Mouse (Mus musculus) WW6 (cell line): ENCODE results near the gene Alox12b.

Experiments used
- DNase-seq: peaks from one replicate; pipeline ENCODE4 v3.0.0-alpha.2; 2013; ENCODE audit warnings: low read depth, low spot score

Alox12b gene

DNA sequence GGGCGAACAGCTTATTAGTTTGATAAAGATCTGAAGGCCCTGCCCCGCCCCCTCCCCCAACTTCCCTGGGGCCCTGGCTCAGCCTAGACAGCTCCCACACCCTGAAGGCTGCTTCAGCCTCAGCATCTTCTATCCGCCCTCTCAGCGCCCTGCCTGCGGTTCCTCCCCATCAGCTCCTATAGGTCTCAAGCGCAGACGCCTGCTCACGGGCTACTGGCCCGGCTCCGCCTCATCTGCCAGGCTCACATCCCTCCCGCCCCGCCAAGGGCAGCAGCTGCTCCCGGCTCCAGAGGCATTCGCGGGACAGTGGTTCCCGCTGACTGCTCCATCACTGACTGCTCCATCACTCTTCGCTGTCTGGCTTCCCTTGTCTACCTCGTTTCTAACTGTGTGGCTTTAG is at the start of gene Alox12b:
Gene Alox12b (plus strand): TSS at position 190 of the 400 bp plus-strand sequence.
- no peak for DNase-seq

DNA sequence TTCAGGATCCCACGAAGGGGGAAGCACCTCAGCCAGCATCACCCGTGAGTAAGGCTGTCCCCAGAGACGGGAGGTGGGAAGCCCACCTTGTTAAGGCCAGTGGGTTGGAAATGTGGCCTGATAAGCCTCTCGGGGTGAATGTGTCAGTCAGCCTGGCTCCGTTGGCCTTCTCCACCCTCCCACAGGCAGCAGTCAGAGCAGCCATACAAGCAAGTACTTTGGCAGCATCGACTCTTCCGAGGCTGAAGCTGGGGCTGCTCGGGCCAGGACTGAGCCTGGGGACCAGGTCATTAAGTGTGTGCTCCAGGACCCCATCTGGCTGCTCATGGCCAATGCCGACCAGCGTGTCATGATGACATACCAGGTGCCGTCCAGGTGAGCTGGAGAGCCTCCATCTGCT is 49.1 kb upstream of the Alox12b start:
- no peak for DNase-seq

DNA sequence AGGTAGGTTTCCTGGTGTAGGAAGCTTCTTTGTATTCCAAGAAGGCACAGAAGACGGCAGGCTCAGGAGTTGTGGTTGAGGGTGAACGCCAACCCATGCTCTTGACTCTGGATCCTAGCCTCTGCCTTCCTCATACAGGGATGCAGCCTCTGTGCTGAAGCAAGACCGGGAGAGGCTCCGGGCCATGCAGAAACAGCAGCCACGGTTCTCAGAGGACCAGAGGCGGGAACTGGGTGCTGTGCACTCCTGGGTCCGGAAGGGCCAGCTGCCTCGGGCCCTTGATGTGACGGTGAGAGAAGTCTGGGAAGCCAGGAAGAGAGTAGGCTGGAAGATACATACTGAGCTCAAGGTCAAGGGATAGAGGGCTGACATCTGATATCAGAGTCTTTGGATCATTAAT is 48.6 kb upstream of the Alox12b start:
- no peak for DNase-seq

- no peak for DNase-seq
Measured at GRCm38 (mm10) chr11:69109032-69109900, 47.5 kb upstream of the Alox12b start.

DNA sequence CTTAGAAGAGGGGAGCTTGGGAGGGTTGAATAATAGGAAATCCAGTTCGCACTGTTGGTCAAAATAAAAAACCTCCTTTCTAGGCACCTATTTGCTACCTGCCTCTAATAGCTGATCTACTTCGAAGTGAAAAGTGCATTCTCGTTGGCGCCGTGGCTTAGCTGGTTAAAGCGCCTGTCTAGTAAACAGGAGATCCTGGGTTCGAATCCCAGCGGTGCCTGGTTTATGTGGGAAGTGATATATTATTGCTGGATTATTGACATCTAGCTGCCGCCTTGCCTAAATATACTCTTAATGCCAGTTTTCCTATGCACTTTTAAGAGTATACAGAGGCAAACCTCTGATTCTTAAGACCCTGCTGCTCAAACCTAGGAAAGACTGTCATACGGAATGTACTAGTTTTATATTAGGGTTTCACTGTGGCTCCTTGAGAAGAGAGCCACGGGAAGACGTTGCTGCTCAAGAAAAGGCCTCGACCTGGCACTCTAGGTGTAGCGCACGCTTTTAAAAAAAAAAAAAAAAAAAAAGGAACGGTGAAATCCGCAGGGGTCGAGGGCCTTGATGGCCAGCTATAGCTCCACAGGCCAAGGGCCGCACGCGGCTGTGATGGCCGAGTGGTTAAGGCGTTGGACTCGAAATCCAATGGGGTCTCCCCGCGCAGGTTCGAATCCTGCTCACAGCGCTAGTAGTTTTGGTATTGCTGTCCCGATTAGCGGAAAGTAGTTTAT is 46.3 kb upstream of the Alox12b start:
- no peak for DNase-seq

GRCm38 (mm10) chr11:69111051-69111810 is 45.6 kb upstream of the Alox12b start:
- DNase-seq: no peak

DNA sequence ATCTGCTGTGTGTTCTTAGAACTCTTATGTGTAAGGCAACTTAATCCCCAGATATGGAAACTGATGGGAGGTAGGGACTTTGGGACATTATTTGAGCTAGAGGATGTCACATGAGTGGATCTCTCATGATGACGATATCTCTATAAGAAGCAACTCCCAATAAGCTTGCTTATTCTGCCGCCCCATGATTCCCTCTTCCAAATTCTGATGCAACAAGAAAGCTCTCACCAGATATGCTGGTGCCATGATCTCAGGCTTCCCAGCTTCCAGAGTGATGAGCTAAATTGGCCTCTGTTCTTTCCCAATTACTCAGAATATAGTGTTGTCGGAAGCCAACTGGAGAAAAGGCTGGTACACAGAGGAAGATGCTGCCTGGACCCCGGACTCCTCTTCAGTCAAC is 44.9 kb upstream of the Alox12b start:
- DNase-seq: no peak

GRCm38 (mm10) chr11:69114018-69114417 is 42.8 kb upstream of the Alox12b start:
- DNase-seq: no peak

DNA sequence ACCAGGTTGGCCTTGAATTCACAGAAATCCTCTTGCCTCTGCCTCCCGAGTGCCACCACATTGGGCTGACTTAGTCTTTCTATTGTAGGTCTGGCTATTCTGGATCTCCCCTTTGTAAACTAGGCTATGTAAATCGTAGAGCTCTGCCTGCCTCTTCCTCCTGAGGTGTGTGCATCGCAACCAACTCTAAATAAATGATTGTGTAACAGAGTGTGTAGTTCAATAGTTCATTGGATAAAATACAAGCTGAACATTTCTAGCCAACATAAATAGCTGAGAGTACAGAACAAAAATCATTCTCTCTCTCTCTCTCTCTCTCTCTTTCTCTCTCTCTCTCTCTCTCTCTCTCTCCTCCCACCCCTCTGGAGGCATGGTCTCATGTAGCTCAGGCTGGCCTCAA is 42.2 kb upstream of the Alox12b start:
- no peak for DNase-seq

DNA sequence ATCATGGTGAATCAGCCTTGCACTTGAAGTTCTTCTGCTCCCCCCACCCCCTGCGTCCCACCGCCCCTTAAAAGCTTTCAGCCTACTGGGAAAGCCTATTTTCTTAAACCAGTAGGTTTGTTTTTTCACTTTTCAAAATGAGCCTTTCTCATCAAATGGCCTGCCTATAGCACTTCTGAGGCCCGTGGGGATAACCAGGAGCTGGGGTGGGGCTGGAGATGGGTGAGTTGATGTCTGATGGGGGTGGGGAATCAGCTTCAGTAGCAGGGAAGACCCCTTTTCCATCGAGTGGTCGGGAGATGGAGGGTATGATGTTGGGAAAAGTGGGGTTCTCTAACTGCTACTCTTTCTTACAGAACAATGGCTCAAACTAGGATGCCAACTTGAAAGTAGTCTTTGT is 39.9 kb upstream of the Alox12b start:
- no peak for DNase-seq

DNA sequence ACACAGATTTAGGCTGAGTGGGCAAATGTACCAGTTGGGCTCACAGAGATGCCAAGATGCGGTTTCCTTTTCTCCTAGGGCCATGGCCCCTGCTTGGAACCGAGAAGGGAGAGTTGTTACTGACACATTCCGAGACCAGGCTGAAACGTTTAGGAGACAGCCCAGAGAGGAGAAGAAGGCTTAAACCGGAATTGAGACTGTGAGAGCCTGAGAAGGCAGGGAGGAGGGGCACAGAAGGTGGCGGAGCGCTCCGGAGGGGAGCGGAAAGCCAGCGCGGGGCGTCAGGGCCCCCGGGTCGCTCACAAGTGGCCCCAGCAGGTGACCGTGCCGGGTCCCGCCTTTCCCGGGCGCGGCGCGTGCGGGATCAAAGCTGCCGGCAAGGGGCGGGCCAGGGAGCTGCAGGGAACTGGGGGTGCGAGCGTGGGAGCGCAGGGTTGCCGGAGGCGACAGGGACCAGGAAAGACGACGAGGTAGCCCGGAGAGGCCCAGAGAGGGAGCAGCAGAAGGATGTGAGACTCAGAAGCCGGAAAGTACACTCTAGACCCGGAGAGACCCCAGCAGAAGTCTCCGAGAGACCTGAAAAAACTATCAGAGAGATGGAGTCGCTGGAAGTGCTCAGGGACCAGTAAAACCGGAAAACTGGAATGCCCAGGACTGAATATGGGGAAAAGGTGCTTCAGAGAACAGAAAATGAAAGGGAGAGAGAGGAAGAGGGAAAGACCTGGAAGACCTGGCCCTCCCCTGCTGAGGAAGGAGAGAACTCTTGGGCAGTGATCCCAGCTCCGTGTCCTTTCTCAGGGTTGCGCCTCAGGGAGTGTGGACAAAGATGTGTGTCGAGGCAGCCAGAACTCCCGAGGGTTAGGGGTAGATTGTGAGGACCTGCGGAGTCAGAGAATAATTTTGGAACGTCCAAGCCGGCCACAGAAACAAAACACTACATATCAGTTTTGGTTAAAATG is 38.8 kb upstream of the Alox12b start:
- no peak for DNase-seq

DNA sequence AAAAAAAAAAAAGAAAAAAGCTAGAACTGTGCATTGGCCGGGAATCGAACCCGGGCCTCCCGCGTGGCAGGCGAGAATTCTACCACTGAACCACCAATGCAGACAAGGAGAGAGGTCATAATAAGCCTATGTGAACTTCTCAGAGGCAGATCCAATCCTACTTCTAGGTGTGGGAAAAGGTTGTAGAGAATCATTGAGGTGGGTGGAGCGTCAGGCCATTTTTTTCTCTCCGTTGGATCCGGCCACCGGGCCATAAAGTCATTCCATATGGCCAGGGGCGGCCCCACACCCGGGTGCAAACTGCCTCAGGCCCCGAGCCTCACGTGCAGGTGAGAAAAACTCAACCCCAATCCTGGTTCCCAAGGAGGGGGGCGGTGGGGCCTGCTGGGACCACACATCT is 38.0 kb upstream of the Alox12b start:
- DNase-seq: peak; percentile 80

DNA sequence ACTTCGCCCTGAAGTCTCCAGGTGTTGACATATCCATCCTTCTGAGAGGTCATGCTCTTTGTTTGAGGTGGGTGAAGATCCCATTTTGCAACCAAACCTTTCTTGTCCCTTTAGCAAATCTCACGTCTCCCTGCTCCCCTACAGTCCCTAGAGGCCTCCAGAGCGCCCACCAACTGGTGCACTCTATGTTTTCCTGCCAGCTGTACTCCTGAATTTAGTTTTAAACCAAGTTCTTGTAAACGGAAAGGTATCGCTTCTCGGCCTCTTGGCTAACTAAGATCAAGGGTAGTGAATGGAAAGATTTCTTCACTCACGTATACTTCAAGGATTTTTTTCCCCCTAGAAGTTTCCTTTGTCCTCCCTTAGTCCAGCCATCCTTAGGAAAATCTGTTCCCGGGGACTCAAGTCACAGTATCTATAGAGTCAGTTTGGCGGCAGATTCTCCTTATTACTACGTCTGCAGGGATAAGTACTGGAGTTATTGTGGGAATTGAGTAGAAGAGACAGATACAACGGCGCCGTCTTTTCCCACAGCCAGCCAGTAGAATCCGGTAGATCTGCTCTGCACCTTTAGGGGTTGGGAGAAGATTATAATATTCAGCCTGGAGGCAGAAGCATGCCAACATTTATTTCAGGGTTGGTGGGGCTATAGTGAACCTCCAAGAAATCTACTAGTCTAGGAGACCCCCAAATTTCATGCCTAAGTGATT is 37.2 kb upstream of the Alox12b start:
- DNase-seq: no peak

- no peak for DNase-seq
Measured at GRCm38 (mm10) chr11:69120221-69121000, 36.4 kb upstream of the Alox12b start, which contains the start of gene Hes7. Hes7 (plus strand) TSS chr11:69120404.

DNA sequence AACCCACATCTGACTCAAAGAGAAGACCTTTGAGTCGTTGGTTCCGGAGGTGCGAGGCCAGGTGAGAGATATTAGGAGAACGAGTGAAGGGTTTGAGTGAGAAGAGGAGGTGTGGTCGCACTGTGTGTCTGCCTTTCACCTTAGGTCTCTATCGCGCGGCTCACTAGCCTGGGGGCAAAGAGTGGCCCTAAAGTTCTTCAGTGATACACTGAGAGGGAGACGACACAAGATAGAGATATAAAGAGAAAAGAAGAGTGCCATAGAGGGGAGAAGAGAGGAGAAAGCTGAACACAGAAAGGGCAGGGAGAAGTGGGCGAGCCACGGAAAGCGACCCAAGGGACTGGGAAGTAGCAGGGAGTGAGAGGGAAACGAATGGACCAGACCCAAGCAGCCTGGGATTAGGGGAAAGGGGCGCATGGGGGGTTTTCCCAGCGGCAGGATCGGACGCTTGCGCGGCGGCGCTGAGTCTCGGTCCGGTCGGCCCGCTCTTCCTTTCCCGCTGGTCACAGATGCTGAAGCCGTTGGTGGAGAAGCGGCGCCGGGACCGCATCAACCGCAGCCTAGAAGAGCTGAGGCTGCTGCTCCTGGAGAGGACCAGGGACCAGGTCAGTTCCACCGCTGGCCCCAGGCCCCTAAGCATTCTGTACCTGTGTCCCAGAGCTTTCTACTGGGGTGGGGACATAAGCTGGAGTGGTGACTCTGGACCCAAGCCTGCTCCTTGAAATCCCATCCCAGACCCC is 35.6 kb upstream of the Alox12b start:
- DNase-seq: no peak

- DNase-seq: no peak
Measured at GRCm38 (mm10) chr11:69121741-69122335, 35.0 kb upstream of the Alox12b start.

- peak; percentile 81 for DNase-seq
Measured at GRCm38 (mm10) chr11:69122336-69122951, 34.3 kb upstream of the Alox12b start, which contains the start of gene 9130213A22Rik. 9130213A22Rik (minus strand) TSS chr11:69122589.
